8 mouse cellular contexts compared by ENCODE assay signal in genomic region chr11:65161881-65162766, GRCm38 (mm10). TPM values are rescaled to one million over a fixed set of nuclear protein-coding genes. Genes with fewer than 3 reads are reported as not detected.
DNase-seq lines count a peak whose midpoint lies in the region; ATAC-seq and TF ChIP-seq lines count a peak whose summit lies in the region.

No protein-coding gene starts in this region.

- H3K4me2 ChIP-seq in hindbrain, embryonic 11.5 days (replicated peaks; ENCODE audit: low read depth, low read length), result peak overlapping the region; percentile 70

- intact Hi-C loops in left cerebral cortex, postnatal 14 days (cut with DNase I), result loop anchor here (5.0 kb wide), 1 partner anchor 105 kb away; no protein-coding TSS in a partner anchor

- peaks cover 6% of the 10 kb centered on the region; the same call in 1 of the 2 replicates for H3K4me1 ChIP-seq in cortical plate, adult 2 months (ENCODE audit: control insufficient read depth, insufficient read depth, low read length)
- no peaks in the 10 kb centered on the region; the same call in 1 of the 2 replicates for H3K4me1 ChIP-seq in hindbrain, embryonic 11.5 days (replicated peaks; ENCODE audit: control insufficient read depth, insufficient read depth, low read length)

- TF ChIP-seq POLR2A in cortical plate, adult 2 months (IDR thresholded peaks at IDR 0.05; ENCODE audit: extremely low read depth, insufficient read depth, low read length), result no peak

- no peaks in the 10 kb centered on the region for H3K9me3 ChIP-seq in hindbrain, embryonic 11.5 days (ENCODE audit: control insufficient read depth, low read length)

- peak overlapping the region; percentile 45 for H3K27ac ChIP-seq in cortical plate, adult 2 months (ENCODE audit: insufficient read depth, low read length)
- peak overlapping the region; percentile 47; the same call in 1 of the 2 replicates for H3K27ac ChIP-seq in hindbrain, embryonic 11.5 days (ENCODE audit: low read depth, low read length)

- H3K27me3 ChIP-seq in hindbrain, embryonic 11.5 days (ENCODE audit: control insufficient read depth, insufficient read depth, low read length), result peaks cover 4% of the 10 kb centered on the region; the same call in 1 of the 2 replicates

- ATAC-seq in hindbrain, embryonic 11.5 days (ENCODE audit: low FRiP score), result peak; percentile 82
- ATAC-seq in monocyte, adult 5-6 weeks (replicated peaks; ENCODE audit: insufficient number of reproducible peaks, low FRiP score, low TSS enrichment, poor library complexity, severe bottlenecking), result no peak

- H3K4me3 ChIP-seq in cortical plate, adult 2 months (ENCODE audit: insufficient read depth, low read length), result peak overlapping the region; percentile 92
- H3K4me3 ChIP-seq in hindbrain, embryonic 11.5 days (ENCODE audit: low read depth, low read length), result peak overlapping the region; percentile 81

- 1% methylated on average over 48 of the region's 49 CpGs for WGBS in hindbrain, embryonic 11.5 days

- TF ChIP-seq CTCF in cortical plate, adult 2 months (IDR thresholded peaks at IDR 0.05; ENCODE audit: extremely low read depth, insufficient read depth, low read length), result no peak

- no peaks in the 10 kb centered on the region for H3K36me3 ChIP-seq in hindbrain, embryonic 11.5 days (ENCODE audit: control insufficient read depth, insufficient read depth, low read length)

- peak overlapping the region; percentile 83 for H3K9ac ChIP-seq in hindbrain, embryonic 11.5 days (ENCODE audit: low read depth, low read length)

- peak; percentile 38 for DNase-seq in right cerebral cortex, adult 18-20 months
- DNase-seq in right cerebral cortex, postnatal 36 days (ENCODE audit: low spot score in 2 of 2), result no peak
- peak; percentile 54 for DNase-seq in hindbrain, embryonic 11.5 days (ENCODE audit: low spot score)
- DNase-seq in left cerebral cortex, postnatal 14 days (ENCODE audit: low spot score in 2 of 2), result peak; percentile 30 to 45
- peak; percentile 12 for DNase-seq in mesoderm, embryonic 11.5 days (ENCODE audit: low read depth, low spot score)
- peak; percentile 58 for DNase-seq in testis, postnatal 10 days (ENCODE audit: low spot score)

RNA-seq across cellular contexts. Expression of gene Arhgap44, which starts 0.6 kb away (rescaled TPM):
- 60.5 and 61.1 TPM in 2 replicates for polyA plus RNA-seq in cortical plate, adult 2 months (2012; rRNA removed)
- polyA plus RNA-seq in hindbrain, embryonic 11.5 days (2014; fragmentation: Nextera tagmentation; extraction: Ambion mirVana), result 4.4 and 4.9 TPM in 2 replicates
- 100 to 1,000 TPM; 155 TPM for total RNA-seq in left cerebral cortex, postnatal 14 days (2021)
- not detected in 3 replicates for total RNA-seq in monocyte, adult 5-6 weeks (2017)

RNA-seq across cellular contexts. Expression of gene 1700086D15Rik, which starts 2.4 kb away (rescaled TPM):
- polyA plus RNA-seq in cortical plate, adult 2 months (2012; rRNA removed), result 0.90 and 1.0 TPM in 2 replicates
- 0.18 TPM in 1 of 2 replicates, not detected in the other for polyA plus RNA-seq in hindbrain, embryonic 11.5 days (2014; fragmentation: Nextera tagmentation; extraction: Ambion mirVana)
- 1 to 10 TPM; 2.3 to 3.3 TPM for total RNA-seq in left cerebral cortex, postnatal 14 days (2021)
- total RNA-seq in monocyte, adult 5-6 weeks (2017), result not detected in 3 replicates

Comparison
In these comparisons a context has a peak if more than half of its experiments do, and no peak if none do; other contexts are left out.
1. DNase-seq: peak in right cerebral cortex, adult 18-20 months (single experiment), hindbrain, embryonic 11.5 days (single experiment), left cerebral cortex, postnatal 14 days (2 of 2), mesoderm, embryonic 11.5 days (single experiment) and testis, postnatal 10 days (single experiment); none in right cerebral cortex, postnatal 36 days (0 of 2).
2. RNA of gene Arhgap44, which starts 0.6 kb away (total RNA-seq): 155 TPM in left cerebral cortex, postnatal 14 days; not detected in monocyte, adult 5-6 weeks; every median in the first group is over 100 times any median in the second.